Mouse (Mus musculus) bone marrow macrophage, adult 2 months (primary cell): ENCODE measurements around the gene Fermt2. TPM values are rescaled to one million over a fixed set of nuclear protein-coding genes. Genes with fewer than 3 reads are reported as not detected.

Experiments used
- H3K27ac ChIP-seq: 2 replicates; pipeline ENCODE4 v1.5.1; 2012; ENCODE audit warnings: low read depth, low read length; ENCODE audit not compliant: insufficient read depth
- H3K4me1 ChIP-seq: 2 replicates; pipeline ENCODE4 v1.6.1; 2012; ENCODE audit warnings: low read length; ENCODE audit not compliant: control insufficient read depth, insufficient read depth
- H3K4me3 ChIP-seq: 2 replicates; pipeline ENCODE4 v1.5.1; 2012; ENCODE audit warnings: mild to moderate bottlenecking, low read length, moderate library complexity; ENCODE audit not compliant: insufficient read depth
- CTCF ChIP-seq: IDR thresholded peaks from 2 replicates; pipeline ENCODE4 v1.5.1; 2012; ENCODE audit warnings: low read depth, mild to moderate bottlenecking, low read length, moderate library complexity
- POLR2A ChIP-seq: IDR thresholded peaks from 2 replicates; pipeline ENCODE4 v1.6.1; 2012; ENCODE audit warnings: mild to moderate bottlenecking, low read depth, low read length, borderline replicate concordance
- polyA plus RNA-seq: library from polyadenylated mRNA; stranded (reverse); fragments of >200 nt; gene quantifications from 2 replicates; pipeline ENCODE4 v1.2.4, GENCODE M21; 2012; ENCODE audit not compliant: missing spikeins, insufficient read depth, insufficient read length

Gene Fermt2
- polyA plus RNA-seq, 1 experiment: 1.7 TPM

DNA sequence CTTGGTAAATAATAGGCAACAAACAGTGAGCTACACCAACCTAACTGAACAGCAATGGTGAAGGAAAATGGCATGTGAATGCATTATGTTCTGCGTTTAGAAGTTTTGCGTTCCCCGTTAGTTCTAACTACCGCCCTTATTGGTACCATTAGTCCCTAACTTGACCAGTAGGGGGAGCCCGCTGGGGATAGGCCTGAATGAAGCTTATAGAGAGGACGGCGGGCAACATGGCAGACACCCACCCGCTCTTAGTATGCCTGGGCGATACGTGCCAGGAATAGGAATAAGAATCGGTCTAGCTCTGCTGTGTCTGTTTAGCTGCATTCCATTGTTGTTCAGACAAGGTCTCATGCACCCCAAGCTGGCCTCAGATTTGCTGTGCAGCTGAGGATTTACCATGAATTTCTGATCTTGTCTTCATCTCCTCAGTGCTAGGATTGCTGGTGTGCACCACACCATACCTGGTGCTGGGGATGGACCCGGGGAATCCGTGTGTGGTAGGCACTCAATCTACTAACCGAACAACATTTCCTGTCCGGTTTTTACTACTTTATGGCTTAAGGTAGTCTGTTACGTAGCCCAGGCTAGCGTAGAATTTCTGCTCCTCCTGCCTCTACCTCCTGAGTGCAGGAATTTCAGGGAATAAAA, 21.3 kb upstream of the Fermt2 start:
- Histone ChIP-seq H3K4me1 (peaks cover 13% of the 10 kb centered on the region), H3K27ac (no peak overlapping the region), H3K4me3 (no peak overlapping the region)
- peak; percentile 59; the same call in 1 of the 2 replicates for TF ChIP-seq CTCF
- TF ChIP-seq POLR2A: no peak

DNA sequence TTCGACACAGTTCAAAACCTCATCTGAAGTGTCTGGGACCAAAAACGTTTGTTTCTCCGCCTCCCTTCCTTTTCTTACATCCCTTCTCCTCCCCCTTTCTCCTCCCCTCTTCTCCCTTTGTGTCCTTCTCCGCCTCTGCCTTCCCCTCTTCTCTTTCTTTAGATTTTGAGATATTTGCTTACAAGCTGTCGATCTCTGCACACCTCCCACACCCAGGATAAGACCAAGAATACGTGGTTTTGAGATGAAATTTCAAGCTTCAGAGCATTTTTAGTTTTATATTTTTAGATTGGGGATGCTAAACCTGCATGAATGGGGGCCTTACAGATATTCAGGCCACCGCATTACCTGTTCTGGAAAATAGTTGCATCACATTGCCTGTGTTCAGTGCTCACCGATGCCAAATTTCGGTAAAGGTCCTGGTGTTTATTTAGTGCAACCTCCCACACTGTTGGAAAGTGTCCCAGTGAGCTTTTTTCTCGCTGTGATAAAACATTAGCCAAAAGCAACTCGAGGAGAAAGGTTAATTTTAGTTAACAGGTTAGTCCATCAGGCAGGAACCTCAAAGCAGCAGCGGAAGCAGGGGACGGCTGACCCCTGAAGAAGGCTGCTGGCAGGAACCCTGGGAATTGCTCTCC, 20.2 kb upstream of the Fermt2 start:
- no peak overlapping the region for H3K27ac ChIP-seq
- H3K4me3 ChIP-seq: no peak overlapping the region
- TF ChIP-seq POLR2A (no peak), CTCF (no peak)
- peaks cover 13% of the 10 kb centered on the region for H3K4me1 ChIP-seq

DNA sequence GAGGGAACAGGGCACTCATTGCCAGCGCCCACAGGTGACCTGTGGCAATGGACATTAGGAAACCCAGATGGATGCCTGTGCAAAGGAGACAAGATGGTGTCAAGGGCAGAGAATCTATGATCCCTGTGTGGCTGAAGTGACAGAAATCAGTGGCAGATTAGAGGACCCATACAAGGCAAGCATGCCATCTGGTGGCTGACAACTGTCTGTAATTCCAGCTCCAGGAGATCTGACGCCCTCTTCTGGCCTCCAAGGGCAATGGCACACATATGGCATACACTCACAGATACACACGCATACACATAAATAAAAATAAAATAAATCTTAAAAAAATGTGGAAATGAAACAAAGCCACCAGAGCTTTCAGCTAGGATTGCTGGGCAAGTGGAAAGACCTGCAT, 18.2 kb upstream of the Fermt2 start:
- no peak overlapping the region for H3K4me3 ChIP-seq
- H3K4me1 ChIP-seq: peaks cover 9% of the 10 kb centered on the region
- TF ChIP-seq CTCF (no peak), POLR2A (no peak)
- no peak overlapping the region for H3K27ac ChIP-seq

DNA sequence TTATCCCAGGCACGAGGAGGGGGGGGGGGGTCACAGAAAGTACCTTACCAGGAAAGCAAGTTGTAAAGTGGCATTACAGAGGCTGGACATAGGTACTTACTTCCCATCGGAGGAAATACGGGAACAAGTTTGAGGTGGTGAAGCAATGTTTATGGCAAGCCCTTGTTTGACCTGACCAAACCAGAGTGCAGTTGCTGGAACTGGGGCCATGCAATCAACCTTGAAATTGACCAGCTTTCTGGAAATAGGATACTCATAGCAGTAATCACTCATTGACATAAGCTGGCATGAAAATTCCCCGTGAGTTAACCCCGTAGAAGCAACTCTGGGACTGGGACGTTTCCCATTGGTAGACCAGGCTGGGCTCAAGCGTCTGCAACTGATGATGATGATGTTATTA, 15.0 kb upstream of the Fermt2 start:
- no peak overlapping the region for H3K27ac ChIP-seq
- peaks cover 2% of the 10 kb centered on the region; the same call in 1 of the 2 replicates for H3K4me1 ChIP-seq
- H3K4me3 ChIP-seq: no peak overlapping the region
- TF ChIP-seq CTCF: no peak

DNA sequence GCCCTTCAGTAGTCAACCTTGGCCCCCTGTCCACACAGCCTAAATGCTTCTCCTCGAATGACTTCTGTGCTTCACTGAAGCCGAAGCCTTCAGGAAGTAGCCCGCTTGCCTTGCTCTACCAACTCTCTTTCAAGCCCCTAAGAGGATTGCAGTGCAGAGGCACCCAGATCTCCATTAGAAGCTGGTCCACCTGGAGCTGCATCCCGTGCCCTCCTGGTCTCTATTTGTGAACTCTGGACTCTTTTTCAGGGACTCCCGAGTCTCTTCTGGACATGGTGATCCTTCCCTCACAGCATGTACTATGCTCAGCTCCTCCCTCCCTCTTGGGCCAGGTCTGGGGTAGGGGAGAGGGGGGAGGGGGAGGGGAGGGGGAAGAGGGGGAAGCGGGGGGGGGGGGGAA, 14.1 kb upstream of the Fermt2 start:
- Histone ChIP-seq H3K4me3 (no peak overlapping the region), H3K27ac (no peak overlapping the region), H3K4me1 (peaks cover 2% of the 10 kb centered on the region; the same call in 1 of the 2 replicates)
- no peak for TF ChIP-seq CTCF
- no peak for TF ChIP-seq POLR2A

DNA sequence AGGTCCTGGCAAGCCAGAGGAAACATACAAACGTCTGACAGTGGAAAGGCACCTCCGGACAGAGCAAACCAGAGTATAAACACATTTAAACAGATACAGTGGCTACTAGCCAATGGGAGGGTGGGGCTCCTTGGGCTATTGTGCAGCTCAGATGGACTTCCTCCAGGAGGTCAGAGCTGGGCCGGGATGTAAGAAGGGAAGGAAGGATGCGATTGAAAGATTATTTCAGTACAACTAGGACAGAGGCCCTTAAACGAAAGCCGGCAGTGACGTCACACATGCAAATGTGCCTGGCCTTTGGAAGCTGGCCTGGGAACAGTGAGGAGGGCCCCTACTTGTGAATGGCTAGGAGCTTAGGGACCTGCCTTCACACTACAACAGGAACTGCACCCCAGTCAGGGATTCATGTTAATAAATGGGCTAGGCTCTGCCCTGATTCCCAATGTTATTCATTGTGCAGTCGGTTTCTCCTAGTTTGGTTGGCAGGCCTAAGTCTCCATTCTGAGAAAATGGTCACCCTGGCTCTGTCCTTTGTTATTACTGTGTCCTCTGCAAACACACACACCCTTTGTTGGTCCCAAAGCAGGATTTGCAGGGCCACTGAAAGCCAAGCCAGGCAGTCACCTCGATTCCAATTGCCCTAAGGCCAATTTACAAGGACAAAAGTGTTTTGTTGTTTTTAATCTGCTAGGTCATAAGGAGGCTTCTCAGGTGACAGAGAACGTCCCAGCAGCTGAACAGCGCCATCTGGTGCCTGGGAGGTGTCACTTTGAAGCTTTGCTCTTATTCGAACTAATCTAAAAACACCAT, 9.9 kb upstream of the Fermt2 start:
- Histone ChIP-seq H3K27ac (no peak overlapping the region), H3K4me1 (peaks cover 2% of the 10 kb centered on the region; the same call in 1 of the 2 replicates), H3K4me3 (no peak overlapping the region)
- TF ChIP-seq POLR2A (no peak), CTCF (peak; percentile 35; the same call in 1 of the 2 replicates)

DNA sequence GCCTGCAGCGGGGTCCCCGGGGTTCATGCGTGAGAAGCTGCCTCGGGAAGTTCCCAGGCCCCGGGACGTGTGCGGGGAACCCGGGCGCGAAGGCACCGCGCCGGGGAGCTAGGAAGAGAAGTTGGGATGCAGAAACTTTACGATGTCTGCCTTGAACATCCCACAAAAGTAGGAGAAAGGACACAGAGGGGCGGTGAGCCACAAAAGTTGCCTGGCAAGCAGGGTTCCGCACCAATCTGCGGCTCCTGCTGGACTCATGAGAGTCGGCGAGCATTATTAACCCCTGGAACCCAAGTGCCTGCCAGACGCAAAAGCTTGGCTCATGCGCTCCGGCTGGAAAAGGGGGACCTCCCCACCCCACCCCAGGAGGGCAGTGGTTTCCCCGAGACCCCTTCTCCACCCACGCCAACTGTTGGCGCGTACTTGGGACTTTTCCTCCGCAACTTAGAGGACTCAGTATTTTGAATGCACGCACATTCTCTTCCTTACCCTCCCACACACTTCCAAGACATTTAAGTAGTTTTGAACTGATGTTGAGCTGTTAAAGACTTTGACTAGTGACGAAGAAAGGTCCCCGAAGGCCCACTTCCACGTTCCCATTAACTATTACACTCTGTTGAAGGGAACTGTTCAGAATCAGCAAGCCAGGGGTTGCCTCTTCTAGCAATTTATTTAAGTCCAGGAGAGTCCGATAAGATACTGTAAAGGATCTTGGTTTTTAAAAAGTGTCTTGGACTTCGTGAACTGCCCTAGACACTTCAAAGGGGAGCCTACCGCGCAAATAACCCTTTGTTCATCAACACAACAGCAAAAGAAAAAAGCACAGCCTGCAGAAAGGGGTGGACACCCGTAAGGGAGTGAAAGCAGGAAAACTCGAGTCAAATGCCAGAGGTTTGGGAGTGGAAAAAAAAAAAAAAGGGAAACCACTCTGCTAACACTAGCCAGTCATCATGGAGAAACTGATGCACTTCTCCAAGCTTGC, 737 bp upstream of the Fermt2 start:
- Histone ChIP-seq H3K27ac (no peak overlapping the region), H3K4me3 (no peak overlapping the region), H3K4me1 (no peaks in the 10 kb centered on the region)
- TF ChIP-seq POLR2A: no peak
- no peak for TF ChIP-seq CTCF

DNA sequence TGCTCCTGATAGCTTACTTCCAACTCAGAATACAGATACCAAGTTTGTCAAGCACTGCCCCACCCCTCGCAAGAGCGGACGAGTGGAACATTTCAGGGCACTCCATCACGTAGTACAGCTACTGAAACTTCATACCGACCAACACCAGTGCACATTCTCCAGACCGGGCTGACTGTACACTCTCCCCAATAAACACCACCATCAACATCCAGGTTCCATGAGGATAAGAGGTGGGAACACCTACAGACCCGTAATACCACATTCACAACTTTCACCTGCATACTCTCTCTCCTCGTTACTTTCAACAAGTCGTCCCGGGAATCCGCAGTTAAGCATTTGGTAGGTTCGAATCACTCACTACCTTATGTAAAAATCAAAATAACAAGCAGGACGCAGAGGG, 1.1 kb downstream of the Fermt2 start:
- TF ChIP-seq POLR2A (no peak), CTCF (no peak)
- Histone ChIP-seq H3K4me3 (no peak overlapping the region), H3K4me1 (no peaks in the 10 kb centered on the region), H3K27ac (no peak overlapping the region)

DNA sequence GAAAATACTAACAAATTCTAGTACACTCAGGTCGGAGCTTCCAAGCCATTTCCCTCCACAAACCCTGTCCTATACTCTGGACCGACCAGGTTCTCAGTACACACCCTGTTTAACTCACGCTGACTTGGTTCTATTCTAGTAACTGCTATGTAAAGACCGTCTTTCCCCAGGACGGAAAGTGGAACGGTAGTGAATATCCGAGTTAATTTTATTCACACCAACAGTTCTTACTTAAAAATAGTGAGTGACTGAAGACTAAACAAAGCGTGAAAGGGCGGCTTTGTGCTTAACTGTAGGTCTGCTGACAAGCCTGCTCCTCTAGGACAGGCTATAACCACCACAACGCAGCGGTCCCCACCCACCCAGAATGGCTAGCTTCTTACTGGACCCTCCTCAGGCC, 14.1 kb downstream of the Fermt2 start:
- Histone ChIP-seq H3K4me1 (no peaks in the 10 kb centered on the region), H3K27ac (no peak overlapping the region)
- no peak for TF ChIP-seq POLR2A
- no peak for TF ChIP-seq CTCF

More for the DNA sequence above, 14.1 kb downstream of the Fermt2 start:
- no peak overlapping the region for H3K4me3 ChIP-seq
